In the genomic region with DNA sequence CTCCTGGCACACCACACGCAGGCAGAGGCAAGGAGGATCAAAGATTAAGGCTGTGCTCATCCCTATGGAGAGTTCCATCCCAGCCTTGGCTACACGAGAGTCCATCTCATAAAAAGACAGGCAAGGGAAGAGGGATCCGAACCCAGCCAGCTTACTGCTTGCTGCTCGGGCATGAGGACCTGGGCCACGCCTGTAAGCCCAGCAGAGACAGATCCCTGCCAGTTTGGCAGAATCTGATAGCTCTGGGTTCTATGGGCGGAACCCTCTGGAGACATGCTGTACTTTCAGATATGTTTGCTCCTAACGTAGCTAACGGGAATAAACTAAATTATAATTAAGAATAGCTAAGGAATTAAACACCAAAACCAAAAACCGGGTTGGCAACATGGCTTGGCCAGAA, we compare ENCODE assay signal across 18 mouse cellular contexts. TPM values are rescaled to one million over a fixed set of nuclear protein-coding genes. Genes with fewer than 3 reads are reported as not detected.
A peak's percentile ranks its signal among the peaks of the same experiment; 100 is the strongest.
DNase-seq lines count a peak whose midpoint lies in the region; ATAC-seq and TF ChIP-seq lines count a peak whose summit lies in the region.
"Had no signal": no experiment of that assay in that cellular context is flagged by ENCODE, and none has a peak within 500 bp of the region (broad histone marks: within the 10 kb centered on the region; RNA-seq: fewer than 3 reads in every experiment).

No protein-coding gene starts in this region.

- no peak overlapping the region for H3K9ac ChIP-seq in hindbrain, postnatal 0 days (replicated peaks; ENCODE audit: low read length)
- H3K9ac ChIP-seq in MEL (ENCODE audit: control insufficient read depth, low read depth, low read length, poor library complexity, severe bottlenecking), result peak overlapping the region; percentile 24
- H3K9ac ChIP-seq in liver, embryonic 14.5 days (replicated peaks), result peak overlapping the region; percentile 44
- H3K9ac ChIP-seq in neural tube, embryonic 15.5 days (replicated peaks), result no peak overlapping the region
- H3K9ac ChIP-seq: lung, embryonic 15.5 days; midbrain, embryonic 15.5 days had no signal

- no peak for TF ChIP-seq CTCF in hindbrain, postnatal 0 days (IDR thresholded peaks at IDR 0.05; ENCODE audit: low read depth)
- TF ChIP-seq CTCF in MEL (IDR thresholded peaks at IDR 0.05 in 2 of 3, conservative IDR thresholded peaks at IDR 0.05 in 1 of 3; ENCODE audit: control insufficient read depth in 1 of 3, insufficient read depth in 1 of 3, low read depth in 2 of 3, low read length in 3 of 3, poor library complexity in 1 of 3, severe bottlenecking in 1 of 3), result no peak
- TF ChIP-seq CTCF in liver, embryonic 14.5 days (IDR thresholded peaks at IDR 0.05; ENCODE audit: low read depth), result no peak

- TF ChIP-seq RAD21 in MEL (IDR thresholded peaks at IDR 0.05; ENCODE audit: low read depth, low read length), result no peak

- WGBS in hindbrain, embryonic 10.5 days, result 86% methylated on average over 9 of the region's 9 CpGs
- 90% methylated on average over 9 of the region's 9 CpGs for WGBS in hindbrain, postnatal 0 days
- WGBS in liver, embryonic 14.5 days (ENCODE audit: insufficient replicate concordance), result 29% methylated on average over 9 of the region's 9 CpGs
- 87% methylated on average over 9 of the region's 9 CpGs for WGBS in neural tube, embryonic 15.5 days

- H3K4me3 ChIP-seq in hindbrain, embryonic 10.5 days, result no peak overlapping the region
- no peak overlapping the region for H3K4me3 ChIP-seq in hindbrain, postnatal 0 days (ENCODE audit: low read length)
- H3K4me3 ChIP-seq in MEL (ENCODE audit: control insufficient read depth in 1 of 2, insufficient read depth in 1 of 2, low read depth in 2 of 2, low read length in 2 of 2), result no peak overlapping the region
- peak overlapping the region in 1 of 2 experiments; percentile 7; a peak in 1 of 4 replicates for H3K4me3 ChIP-seq in liver, embryonic 14.5 days (ENCODE audit: insufficient read depth in 1 of 2, low read depth in 2 of 2, low read length in 2 of 2)
- no peak overlapping the region for H3K4me3 ChIP-seq in neural tube, embryonic 15.5 days (replicated peaks)
- H3K4me3 ChIP-seq: lung, embryonic 15.5 days; midbrain, embryonic 15.5 days had no signal

- H3K36me3 ChIP-seq in hindbrain, embryonic 10.5 days, result no peaks in the 10 kb centered on the region
- H3K36me3 ChIP-seq in hindbrain, postnatal 0 days (ENCODE audit: insufficient read depth, low read length), result no peaks in the 10 kb centered on the region
- H3K36me3 ChIP-seq in MEL (ENCODE audit: control insufficient read depth in 1 of 2, insufficient read depth in 2 of 2, low read length in 2 of 2), result peaks cover 0 to 22% of the 10 kb centered on the region in 2 experiments; a peak in 2 of 4 replicates
- no peaks in the 10 kb centered on the region for H3K36me3 ChIP-seq in liver, embryonic 14.5 days (replicated peaks; ENCODE audit: control insufficient read depth, insufficient read depth, low read depth)
- no peaks in the 10 kb centered on the region for H3K36me3 ChIP-seq in neural tube, embryonic 15.5 days
- H3K36me3 ChIP-seq: lung, embryonic 15.5 days; midbrain, embryonic 15.5 days had no signal

- no peak overlapping the region for H3K4me2 ChIP-seq in hindbrain, postnatal 0 days (ENCODE audit: low read depth, low read length)
- peak overlapping the region; percentile 62 for H3K4me2 ChIP-seq in liver, embryonic 14.5 days (ENCODE audit: low read depth)
- no peak overlapping the region for H3K4me2 ChIP-seq in neural tube, embryonic 15.5 days
- H3K4me2 ChIP-seq: lung, embryonic 15.5 days; midbrain, embryonic 15.5 days had no signal

- H3K9me3 ChIP-seq in hindbrain, embryonic 10.5 days, result no peaks in the 10 kb centered on the region
- no peaks in the 10 kb centered on the region for H3K9me3 ChIP-seq in hindbrain, postnatal 0 days (ENCODE audit: low read length)
- no peaks in the 10 kb centered on the region for H3K9me3 ChIP-seq in MEL (replicated peaks; ENCODE audit: insufficient read depth, low read length)
- H3K9me3 ChIP-seq in liver, embryonic 14.5 days (ENCODE audit: control insufficient read depth, low read length), result no peaks in the 10 kb centered on the region
- H3K9me3 ChIP-seq in neural tube, embryonic 15.5 days (replicated peaks), result no peaks in the 10 kb centered on the region
- H3K9me3 ChIP-seq: lung, embryonic 15.5 days; midbrain, embryonic 15.5 days had no signal

- no peak for DNase-seq in hindbrain, embryonic 10.5 days (ENCODE audit: low spot score)
- DNase-seq in hindbrain, postnatal 0 days (ENCODE audit: low spot score), result no peak
- DNase-seq in MEL (ENCODE audit: low read depth, low spot score), result peak; percentile 64
- DNase-seq in c-Kit-positive CD71-positive TER-119-positive erythroid progenitor cells, embryonic 14.5 days (ENCODE audit: low spot score), result peak; percentile 79
- DNase-seq in liver, embryonic 14.5 days (ENCODE audit: low read depth in 3 of 3, low spot score in 3 of 3), result peak in 1 of 3 experiments; percentile 81
- DNase-seq in lung, adult 18-20 months, result no peak
- DNase-seq: adrenal gland, postnatal 14 days; B cell, adult 2 months; cerebellum, adult 9-11 months; heart, adult 11 months; layer of hippocampus, postnatal 36 days; thymus, adult 18-20 months had no signal

- no peak for TF ChIP-seq POLR2A in MEL (IDR thresholded peaks at IDR 0.05; ENCODE audit: control insufficient read depth in 1 of 2, insufficient read depth in 1 of 2, low read depth in 1 of 2, low read length in 2 of 2, poor library complexity in 1 of 2)

- 0 out of 2 replicates have a peak overlapping the region, but pooled peaks have one; percentile 77 for H3K27ac ChIP-seq in hindbrain, embryonic 10.5 days
- H3K27ac ChIP-seq in hindbrain, postnatal 0 days, result no peak overlapping the region
- H3K27ac ChIP-seq in MEL (ENCODE audit: control insufficient read depth, low read depth, low read length), result peak overlapping the region; percentile 48; the same call in 1 of the 2 replicates
- peak overlapping the region; percentile 94 for H3K27ac ChIP-seq in liver, embryonic 14.5 days
- H3K27ac ChIP-seq in neural tube, embryonic 15.5 days (replicated peaks), result no peak overlapping the region
- H3K27ac ChIP-seq: lung, embryonic 15.5 days; midbrain, embryonic 15.5 days had no signal

- peak in 1 of 2 experiments; percentile 65; a peak in 2 of 4 replicates for TF ChIP-seq EP300 in MEL (IDR thresholded peaks at IDR 0.05; ENCODE audit: low read depth in 1 of 2, low read length in 2 of 2)
- TF ChIP-seq EP300 in liver, embryonic 14.5 days (IDR thresholded peaks at IDR 0.05; ENCODE audit: low read depth), result peak; percentile 76

- peaks cover 37% of the 10 kb centered on the region for H3K4me1 ChIP-seq in hindbrain, embryonic 10.5 days (replicated peaks)
- peaks cover 12% of the 10 kb centered on the region for H3K4me1 ChIP-seq in hindbrain, postnatal 0 days (ENCODE audit: insufficient read depth, low read length)
- H3K4me1 ChIP-seq in MEL (ENCODE audit: control insufficient read depth in 1 of 2, insufficient read depth in 2 of 2, low read length in 2 of 2), result peaks cover 11 to 32% of the 10 kb centered on the region in 2 experiments
- peaks cover 50 to 54% of the 10 kb centered on the region in 2 experiments for H3K4me1 ChIP-seq in liver, embryonic 14.5 days (replicated peaks; ENCODE audit: control insufficient read depth in 2 of 2, insufficient read depth in 2 of 2, low read length in 1 of 2)
- H3K4me1 ChIP-seq in neural tube, embryonic 15.5 days, result peaks cover 28% of the 10 kb centered on the region

- ATAC-seq in hindbrain, postnatal 0 days, result no peak
- peak; percentile 67 for ATAC-seq in liver, embryonic 14.5 days (ENCODE audit: insufficient read depth)
- ATAC-seq in neural tube, embryonic 15.5 days (ENCODE audit: low FRiP score), result no peak
- ATAC-seq: activated CD4-positive, CD25-positive, alpha-beta regulatory T cell, adult 4 months; inflammation-experienced regulatory T-cells, adult 6 months; midbrain, embryonic 15.5 days; Patski had no signal

- peaks cover 10% of the 10 kb centered on the region for H3K79me2 ChIP-seq in MEL (ENCODE audit: control insufficient read depth, insufficient read depth, low read length, poor library complexity)

- no peaks in the 10 kb centered on the region for H3K27me3 ChIP-seq in hindbrain, embryonic 10.5 days (ENCODE audit: insufficient read depth, poor library complexity, severe bottlenecking)
- H3K27me3 ChIP-seq in hindbrain, postnatal 0 days (ENCODE audit: insufficient read depth, low read length), result no peaks in the 10 kb centered on the region
- H3K27me3 ChIP-seq in MEL (ENCODE audit: control insufficient read depth in 1 of 2, insufficient read depth in 2 of 2, low read length in 2 of 2), result no peaks in the 10 kb centered on the region
- no peaks in the 10 kb centered on the region for H3K27me3 ChIP-seq in liver, embryonic 14.5 days (ENCODE audit: control insufficient read depth, insufficient read depth, low read length)
- H3K27me3 ChIP-seq in neural tube, embryonic 15.5 days (replicated peaks), result no peaks in the 10 kb centered on the region
- H3K27me3 ChIP-seq: lung, embryonic 15.5 days; midbrain, embryonic 15.5 days; Patski had no signal

RNA-seq across cellular contexts. Expression of a gene that starts 3.6 kb away (rescaled TPM):
- polyA plus RNA-seq in hindbrain, embryonic 10.5 days (2016; fragmentation: Nextera tagmentation; extraction: Ambion mirVana), result 283 and 352 TPM in 2 replicates
- total RNA-seq in hindbrain, postnatal 0 days (2014; rRNA removed), result 52.8 and 61.0 TPM in 2 replicates
- polyA plus RNA-seq in hindbrain, postnatal 0 days (2015; fragmentation: Nextera tagmentation; extraction: Ambion mirVana), result 147 and 155 TPM in 2 replicates
- total RNA-seq in MEL (2012; rRNA removed), result 129 and 142 TPM in 2 replicates
- polyA plus RNA-seq in MEL (2012; ENCODE audit: insufficient read depth in 1 of 2, insufficient read length in 2 of 2, low read depth in 1 of 2, low replicate concordance in 2 of 2, missing spikeins in 1 of 2), result 100 to 1,000 TPM; 222 to 361 TPM
- polyA plus RNA-seq in liver, embryonic 14.5 days (2012; rRNA removed), result 33.2 and 49.6 TPM in 2 replicates
- polyA plus RNA-seq in liver, embryonic 14.5 days (2014; fragmentation: Nextera tagmentation; extraction: Ambion mirVana), result 108 and 110 TPM in 2 replicates
- polyA plus RNA-seq in neural tube, embryonic 15.5 days (2015; fragmentation: Nextera tagmentation; extraction: Ambion mirVana), result 157 and 178 TPM in 2 replicates

RNA-seq across cellular contexts. Expression of a gene that starts 21.7 kb away (rescaled TPM):
- 171 and 204 TPM in 2 replicates for polyA plus RNA-seq in hindbrain, embryonic 10.5 days (2016; fragmentation: Nextera tagmentation; extraction: Ambion mirVana)
- 54.9 and 55.0 TPM in 2 replicates for total RNA-seq in hindbrain, postnatal 0 days (2014; rRNA removed)
- 81.7 and 90.4 TPM in 2 replicates for polyA plus RNA-seq in hindbrain, postnatal 0 days (2015; fragmentation: Nextera tagmentation; extraction: Ambion mirVana)
- 49.8 and 50.7 TPM in 2 replicates for total RNA-seq in MEL (2012; rRNA removed)
- 10 to 100 TPM; 48.0 to 76.3 TPM for polyA plus RNA-seq in MEL (2012; ENCODE audit: insufficient read depth in 1 of 2, insufficient read length in 2 of 2, low read depth in 1 of 2, low replicate concordance in 2 of 2, missing spikeins in 1 of 2)
- 25.4 and 43.4 TPM in 2 replicates for polyA plus RNA-seq in liver, embryonic 14.5 days (2012; rRNA removed)
- polyA plus RNA-seq in liver, embryonic 14.5 days (2014; fragmentation: Nextera tagmentation; extraction: Ambion mirVana), result 80.2 and 81.9 TPM in 2 replicates
- polyA plus RNA-seq in neural tube, embryonic 15.5 days (2015; fragmentation: Nextera tagmentation; extraction: Ambion mirVana), result 82.1 and 114 TPM in 2 replicates

RNA-seq across cellular contexts. Expression of a gene that starts 43.3 kb away (rescaled TPM):
- polyA plus RNA-seq in hindbrain, embryonic 10.5 days (2016; fragmentation: Nextera tagmentation; extraction: Ambion mirVana), result 0.21 and 0.66 TPM in 2 replicates
- 0.04 and 0.58 TPM in 2 replicates for total RNA-seq in hindbrain, postnatal 0 days (2014; rRNA removed)
- 0.04 and 0.06 TPM in 2 replicates for polyA plus RNA-seq in hindbrain, postnatal 0 days (2015; fragmentation: Nextera tagmentation; extraction: Ambion mirVana)
- 9.8 and 10.2 TPM in 2 replicates for total RNA-seq in MEL (2012; rRNA removed)
- 1 to 10 TPM in 1 of 2 experiments, not detected in 1; 6.8 TPM for polyA plus RNA-seq in MEL (2012; ENCODE audit: insufficient read depth in 1 of 2, insufficient read length in 2 of 2, low read depth in 1 of 2, low replicate concordance in 2 of 2, missing spikeins in 1 of 2)
- polyA plus RNA-seq in liver, embryonic 14.5 days (2012; rRNA removed), result 1.6 and 2.1 TPM in 2 replicates
- polyA plus RNA-seq in liver, embryonic 14.5 days (2014; fragmentation: Nextera tagmentation; extraction: Ambion mirVana), result 2.3 and 2.5 TPM in 2 replicates
- polyA plus RNA-seq in neural tube, embryonic 15.5 days (2015; fragmentation: Nextera tagmentation; extraction: Ambion mirVana), result 0.10 and 0.50 TPM in 2 replicates
- polyA plus RNA-seq: midbrain, embryonic 15.5 days had no signal

Comparison
In these comparisons a context has a peak if more than half of its experiments do, and no peak if none do; other contexts are left out.
1. H3K27ac ChIP-seq: peak in hindbrain, embryonic 10.5 days (single experiment), MEL (single experiment) and liver, embryonic 14.5 days (single experiment); none in hindbrain, postnatal 0 days (single experiment) and neural tube, embryonic 15.5 days (single experiment).
2. DNase-seq: peak in MEL (single experiment) and c-Kit-positive CD71-positive TER-119-positive erythroid progenitor cells, embryonic 14.5 days (single experiment); none in hindbrain, embryonic 10.5 days (single experiment), hindbrain, postnatal 0 days (single experiment) and lung, adult 18-20 months (0 of 2).
3. H3K9ac ChIP-seq: peak in MEL (single experiment) and liver, embryonic 14.5 days (single experiment); none in hindbrain, postnatal 0 days (single experiment) and neural tube, embryonic 15.5 days (single experiment).